Mouse (Mus musculus) heart, postnatal 0 days (tissue): ENCODE measurements at regions not wholly inside any gene's neighbourhood (a gene's known extent, or its start where the extent isn't known, plus 50 kb on each side); places are given as distances from the start of the nearest gene placed in this dataset.

Experiments used
- CTCF ChIP-seq: IDR thresholded peaks from 2 replicates; pipeline ENCODE4 v1.5.1; 2016; ENCODE audit warnings: antibody characterized with exemption, control low read depth, low read depth
- EP300 ChIP-seq: IDR thresholded peaks from 2 replicates; pipeline ENCODE4 v1.6.1; 2016; ENCODE audit warnings: antibody characterized with exemption, low read depth

DNA sequence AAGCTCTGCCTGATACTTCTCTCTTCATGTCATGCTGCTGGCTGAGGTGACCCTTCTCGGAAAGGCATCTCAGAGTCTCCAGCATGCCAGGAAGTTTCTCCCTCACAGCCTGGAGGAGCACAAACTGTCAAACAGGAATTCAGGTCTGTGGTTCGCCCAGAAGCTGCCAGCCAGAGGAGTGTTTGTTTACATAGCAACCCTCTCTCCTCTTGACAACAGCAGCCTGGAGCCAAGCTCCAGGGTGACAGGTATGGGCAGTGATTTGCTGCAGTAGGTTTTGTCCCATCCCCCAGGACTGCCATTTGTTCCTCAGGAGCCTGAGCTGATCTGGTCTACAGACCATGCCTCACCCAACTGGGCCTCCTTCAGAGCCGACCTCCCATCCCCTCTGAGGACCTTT, 995.4 kb downstream of the 4930447A16Rik start:
- no peak for TF ChIP-seq EP300
- no peak for TF ChIP-seq CTCF
